Mouse (Mus musculus): Measurements from ENCODE around the gene Pkm.

DNA sequence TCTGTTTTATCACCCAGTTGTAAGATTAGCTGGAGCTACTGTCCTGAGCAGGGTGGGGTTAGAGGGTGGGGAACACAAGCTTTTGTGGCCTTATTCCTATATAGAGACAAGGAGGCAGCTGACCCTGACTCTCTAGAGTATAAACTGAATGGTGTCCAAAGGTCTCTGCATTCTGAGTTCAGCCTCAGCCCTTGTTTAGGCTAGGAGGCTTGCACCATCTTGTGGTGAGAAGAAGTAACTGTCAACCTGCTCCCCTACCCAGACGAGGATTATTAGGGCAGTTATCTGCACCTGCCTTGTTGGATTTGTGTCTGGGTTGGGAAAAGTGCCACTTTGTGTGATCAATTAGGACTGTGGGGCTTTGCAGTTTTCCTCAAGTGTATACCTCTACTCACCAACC lies 22.1 kb downstream of the Pkm start:
- peak; percentile 62 for TF ChIP-seq CTCF (IDR thresholded peaks at IDR 0.05; ENCODE audit: low read depth, low read length)
- no peak for TF ChIP-seq POLR2A (IDR thresholded peaks at IDR 0.05; ENCODE audit: extremely low read depth, insufficient read depth, low read length)

All from liver, adult 2 months (tissue).